Mouse (Mus musculus) bone marrow, adult 2 months (tissue): ENCODE data around the gene Vps16. TPM values are rescaled to one million over a fixed set of nuclear protein-coding genes. Genes with fewer than 3 reads are reported as not detected.

Experiments
- H3K27ac ChIP-seq: fragments of 200-500 bp; 2 replicates; pipeline ENCODE4 v1.5.1; 2012; ENCODE audit warnings: low read depth, mild to moderate bottlenecking, control low read depth, inconsistent platforms, low read length; ENCODE audit not compliant: control insufficient read depth, poor library complexity, insufficient read depth
- H3K4me1 ChIP-seq: fragments of 200-500 bp; 2 replicates; pipeline ENCODE4 v1.6.1; 2011; ENCODE audit warnings: low read length; ENCODE audit not compliant: control insufficient read depth, insufficient read depth
- H3K4me3 ChIP-seq: fragments of 200-500 bp; replicated peaks from 2 replicates; pipeline ENCODE3; 2011; ENCODE audit warnings: mild to moderate bottlenecking, low read depth, low read length, control low read depth; ENCODE audit not compliant: control insufficient read depth
- CTCF ChIP-seq: fragments of 200-500 bp; IDR thresholded peaks from 2 replicates; pipeline ENCODE4 v1.5.1; 2011; ENCODE audit warnings: low read length, control low read depth; ENCODE audit not compliant: control insufficient read depth, insufficient read depth
- POLR2A ChIP-seq: fragments of 200-500 bp; IDR thresholded peaks from 2 replicates; pipeline ENCODE4 v1.6.1; 2011; ENCODE audit warnings: low read depth, mild to moderate bottlenecking, control low read depth, low read length, borderline replicate concordance; ENCODE audit not compliant: control insufficient read depth
- WGBS: fragments of 180-500 bp; shearing (Covaris S2); methylation state at CpG from one replicate; pipeline ENCODE4 v1.1.7; 2018; 5-methylcytosine and 5-hydroxymethylcytosine counted together
- polyA plus RNA-seq: library from polyadenylated mRNA; stranded (reverse); fragments of >200 nt; gene quantifications from 2 replicates; pipeline ENCODE4 v1.2.4, GENCODE M21; 2011; ENCODE audit warnings: low replicate concordance; ENCODE audit not compliant: missing spikeins, insufficient read depth, insufficient read length

The Vps16 gene
- polyA plus RNA-seq, 1 experiment, result 195 TPM

DNA sequence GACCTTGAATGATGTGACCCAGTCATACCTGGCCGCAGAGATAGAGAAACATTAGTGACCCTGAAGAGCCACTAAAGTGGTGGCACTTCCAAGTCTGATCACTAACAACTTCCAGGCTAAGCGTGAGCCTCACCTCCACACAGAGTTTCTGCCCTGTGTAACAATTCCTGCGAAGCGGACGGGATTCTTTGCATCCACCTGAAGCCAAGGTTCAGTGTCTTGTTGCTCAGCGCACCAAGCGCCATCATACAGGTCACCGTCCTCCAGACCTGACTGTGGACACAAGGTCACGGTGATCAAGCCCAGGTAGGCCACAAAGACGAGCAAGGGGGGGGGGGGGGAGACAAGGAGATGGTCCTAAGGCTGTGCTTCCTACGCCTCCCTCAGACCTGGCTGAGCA, 28.4 kb upstream of the Vps16 start:
- Histone ChIP-seq H3K4me3 (no peak overlapping the region), H3K27ac (no peak overlapping the region), H3K4me1 (no peaks in the 10 kb centered on the region)
- 89% methylated on average over 11 of the region's 11 CpGs for WGBS
- no peak for TF ChIP-seq POLR2A
- no peak for TF ChIP-seq CTCF

DNA sequence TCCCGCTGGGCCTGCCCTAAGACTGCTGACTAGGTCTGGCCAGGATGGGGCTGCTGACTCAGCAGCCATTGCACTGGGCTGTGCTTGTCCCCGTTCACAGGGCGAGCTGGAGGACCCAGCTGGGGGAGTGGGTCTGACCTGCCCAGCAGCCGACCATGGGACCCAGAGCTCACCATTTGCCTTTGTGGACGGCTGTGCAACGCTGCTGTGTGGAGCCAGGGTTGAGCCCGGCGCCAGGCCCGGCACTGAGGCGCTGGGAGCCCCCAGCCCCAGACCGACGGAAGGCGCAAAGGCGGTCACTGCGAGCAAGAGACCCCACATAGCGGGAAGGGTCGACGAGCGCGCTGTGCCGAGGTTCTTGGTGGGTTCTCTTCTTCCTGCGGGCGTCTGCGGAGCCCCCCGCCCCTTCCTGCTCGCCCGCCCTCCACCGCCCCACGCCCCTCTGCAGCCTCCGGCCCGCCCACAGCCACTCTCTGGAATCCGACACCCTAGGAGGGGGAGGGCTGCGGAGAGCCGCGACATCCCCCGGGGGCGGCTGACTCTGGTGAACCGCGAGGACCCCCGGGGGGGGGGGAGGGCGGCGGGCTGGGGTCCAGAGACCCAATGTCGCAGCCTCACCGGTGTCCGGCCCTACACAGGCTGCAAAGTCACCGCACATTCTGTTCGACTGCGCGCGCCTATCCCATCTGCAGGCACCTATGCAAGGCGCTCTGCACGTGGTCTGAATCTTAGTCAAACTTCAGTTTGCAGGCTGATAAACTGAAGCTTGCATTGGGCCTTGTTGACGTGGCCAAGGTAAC, 26.8 kb upstream of the Vps16 start, which contains the start of gene Cpxm1:
TSS of gene Cpxm1 (minus strand) at position 389 of the 800 bp plus-strand sequence.
- TF ChIP-seq CTCF, result no peak
- WGBS, result 3% methylated on average over 46 of the region's 53 CpGs

DNA sequence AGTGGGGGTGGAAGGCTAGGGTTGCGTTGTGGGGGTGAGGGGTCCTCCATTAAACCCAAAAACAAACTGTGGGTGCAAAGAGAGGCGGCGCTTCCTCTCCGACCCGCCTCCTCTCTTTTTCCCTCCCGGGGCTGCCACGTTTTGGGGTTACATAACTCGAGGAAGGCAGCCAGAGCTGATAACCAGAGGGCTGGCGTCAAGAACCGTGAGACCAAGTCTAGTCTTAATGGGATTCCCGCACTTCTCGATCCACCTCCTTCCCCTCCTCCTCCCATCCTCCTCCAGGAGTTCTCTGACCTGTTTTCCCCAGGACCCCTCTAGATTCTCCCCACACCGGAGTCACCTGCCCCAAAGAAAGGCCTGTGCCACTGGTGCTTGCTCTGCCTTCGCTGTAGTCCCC, 26.0 kb upstream of the Vps16 start:
- Histone ChIP-seq H3K4me3 (no peak overlapping the region), H3K27ac (no peak overlapping the region), H3K4me1 (no peaks in the 10 kb centered on the region)
- 17% methylated on average over 14 of the region's 14 CpGs for WGBS
- TF ChIP-seq POLR2A (no peak), CTCF (no peak)

More for the DNA sequence above, 26.8 kb upstream of the Vps16 start, which contains the start of gene Cpxm1:
- Histone ChIP-seq H3K4me3 (no peak within 1 kb of the TSS), H3K4me1 (no peaks in the 10 kb centered on the region), H3K27ac (no peak within 1 kb of the TSS)

DNA sequence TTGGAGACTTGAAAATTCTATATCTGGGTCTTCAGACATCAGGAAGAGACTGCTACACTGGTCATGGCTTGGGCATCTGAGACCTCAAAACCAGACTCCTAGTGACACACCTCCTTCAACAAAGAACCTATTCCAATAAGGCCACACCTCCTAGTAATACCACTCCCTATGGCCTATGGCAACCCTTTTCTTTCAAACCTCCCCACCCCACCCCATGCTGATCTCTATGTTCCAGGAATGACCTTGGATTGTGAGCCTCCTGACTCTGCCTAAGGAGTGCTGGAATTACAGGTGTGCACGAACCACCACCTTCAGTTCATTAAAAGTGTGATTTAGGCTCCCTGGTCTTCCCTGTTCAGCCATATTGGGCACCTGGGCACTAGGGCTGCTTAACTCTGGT, 24.1 kb upstream of the Vps16 start:
- 76% methylated on average over 1 of the region's 1 CpGs for WGBS
- no peak for TF ChIP-seq CTCF
- TF ChIP-seq POLR2A, result no peak
- Histone ChIP-seq H3K27ac (no peak overlapping the region), H3K4me3 (no peak overlapping the region), H3K4me1 (no peaks in the 10 kb centered on the region)

DNA sequence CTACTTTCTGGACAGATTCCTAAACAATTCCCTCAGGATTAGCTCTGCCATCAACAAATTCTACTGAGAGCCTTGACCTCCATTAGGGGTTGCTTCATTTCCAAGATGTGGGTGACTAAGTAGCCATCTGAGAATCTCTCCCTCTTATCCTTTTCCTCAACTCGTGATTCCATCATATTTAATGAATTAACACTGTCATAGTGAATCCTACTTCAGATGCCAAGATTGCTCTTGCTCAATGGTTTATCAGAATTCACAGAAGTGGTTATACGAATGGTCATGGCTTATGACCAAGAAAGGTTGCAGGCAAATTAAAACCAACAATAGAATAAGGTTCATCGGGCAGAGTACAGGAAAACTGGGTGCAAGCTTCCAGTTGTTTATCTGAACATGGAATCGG, 22.2 kb upstream of the Vps16 start:
- 73% methylated on average over 4 of the region's 4 CpGs for WGBS
- no peak overlapping the region for H3K4me3 ChIP-seq
- no peaks in the 10 kb centered on the region for H3K4me1 ChIP-seq
- no peak for TF ChIP-seq CTCF
- TF ChIP-seq POLR2A, result no peak
- H3K27ac ChIP-seq, result no peak overlapping the region

DNA sequence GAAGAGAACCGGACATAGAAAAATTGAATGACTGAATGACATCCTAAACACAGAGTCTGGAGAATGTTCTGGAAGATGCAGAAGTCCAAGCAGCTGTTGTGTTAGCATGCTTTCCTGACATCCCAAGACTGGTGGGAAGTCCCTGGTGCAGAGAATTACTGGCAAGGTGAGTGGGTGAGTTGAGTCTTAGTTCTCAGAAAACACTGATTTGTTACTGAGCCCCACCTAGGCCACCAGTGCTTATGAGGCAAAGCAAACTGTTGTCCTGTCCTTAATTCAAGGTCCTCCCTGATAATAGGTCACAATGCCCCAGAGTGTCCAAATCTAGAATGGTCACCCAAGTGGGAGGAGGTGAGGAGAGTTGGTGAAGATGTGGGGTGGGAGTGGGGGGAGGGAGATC, 19.2 kb upstream of the Vps16 start, which contains the start of the genes Gm28372 and 1700020A23Rik:
TSS of gene Gm28372 (plus strand) at position 301 of the 400 bp plus-strand sequence.
TSS of gene 1700020A23Rik (plus strand) at position 321 of the 400 bp plus-strand sequence.
- H3K27ac ChIP-seq, result no peak within 1 kb of the TSS
- H3K4me3 ChIP-seq, result no peak within 1 kb of the TSS
- TF ChIP-seq CTCF, result no peak
- no peak for TF ChIP-seq POLR2A
- H3K4me1 ChIP-seq, result no peaks in the 10 kb centered on the region
- 73% methylated on average over 1 of the region's 1 CpGs for WGBS

DNA sequence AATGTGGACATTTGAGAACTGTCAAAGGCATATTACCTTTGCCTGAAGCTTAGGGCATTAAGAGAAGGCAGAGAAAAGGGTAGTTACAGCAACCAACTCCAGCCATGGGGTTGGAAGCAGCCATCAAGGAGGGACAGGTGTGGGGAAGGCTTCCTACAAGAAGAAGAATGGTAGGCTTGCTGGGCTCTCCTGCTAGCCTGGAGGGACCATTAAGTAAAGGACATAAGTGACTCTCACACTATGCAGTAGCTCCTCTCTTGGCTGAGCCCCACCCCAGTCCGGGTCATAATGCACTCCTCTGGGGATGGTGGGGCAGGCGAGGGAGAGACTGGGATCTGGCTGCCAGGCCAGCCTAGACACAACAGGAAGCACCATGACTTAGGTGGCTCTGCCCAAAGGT, 18.0 kb upstream of the Vps16 start, which contains the start of gene Tmem239:
TSS of gene Tmem239 (plus strand) at position 301 of the 400 bp plus-strand sequence.
- no peak within 1 kb of the TSS for H3K4me3 ChIP-seq
- H3K4me1 ChIP-seq, result no peaks in the 10 kb centered on the region
- 78% methylated on average over 2 of the region's 2 CpGs for WGBS
- no peak for TF ChIP-seq CTCF
- TF ChIP-seq POLR2A, result no peak
- H3K27ac ChIP-seq, result no peak within 1 kb of the TSS

DNA sequence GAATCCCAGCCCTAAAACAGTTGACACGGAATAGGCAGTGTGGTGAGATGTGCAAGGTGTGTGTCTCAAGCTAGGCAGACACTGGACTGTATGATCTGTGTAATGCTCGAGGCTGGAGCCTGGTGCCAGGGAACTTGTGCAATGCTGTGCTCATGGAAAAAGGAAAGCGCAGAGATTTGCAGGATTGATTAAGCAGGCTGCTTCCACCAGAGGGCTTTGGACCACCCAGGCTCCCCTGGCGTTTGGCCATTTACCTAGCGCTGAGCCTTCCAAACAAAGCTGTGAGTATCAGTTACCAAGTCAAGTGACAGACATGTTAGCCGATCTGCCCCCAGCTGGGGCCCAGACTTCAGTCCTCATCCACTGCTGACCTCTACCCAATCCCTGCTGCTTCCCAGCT, 15.9 kb upstream of the Vps16 start:
- WGBS, result 66% methylated on average over 6 of the region's 6 CpGs
- Histone ChIP-seq H3K4me3 (no peak overlapping the region), H3K4me1 (no peaks in the 10 kb centered on the region), H3K27ac (no peak overlapping the region)
- TF ChIP-seq CTCF (no peak), POLR2A (no peak)
